Mouse (Mus musculus) embryo, embryonic 10.5 days (tissue): ENCODE measurements at regions not wholly inside any gene's neighbourhood (a gene's known extent, or its start where the extent isn't known, plus 50 kb on each side); places are given as distances from the start of the nearest gene placed in this dataset.
"Not testable (repeated sequence)": the region's sequence is repeated elsewhere in the genome, so short reads cannot be mapped to it uniquely, and the experiment has no call there.

ENCODE experiments used
- DNase-seq: peaks from one replicate; pipeline ENCODE4 v3.0.0-alpha.2; 2015; ENCODE audit warnings: low spot score

GRCm38 (mm10) chr13:107588399-107589002, 455.7 kb upstream of the Smim15 start:
- DNase-seq = no peak

DNA sequence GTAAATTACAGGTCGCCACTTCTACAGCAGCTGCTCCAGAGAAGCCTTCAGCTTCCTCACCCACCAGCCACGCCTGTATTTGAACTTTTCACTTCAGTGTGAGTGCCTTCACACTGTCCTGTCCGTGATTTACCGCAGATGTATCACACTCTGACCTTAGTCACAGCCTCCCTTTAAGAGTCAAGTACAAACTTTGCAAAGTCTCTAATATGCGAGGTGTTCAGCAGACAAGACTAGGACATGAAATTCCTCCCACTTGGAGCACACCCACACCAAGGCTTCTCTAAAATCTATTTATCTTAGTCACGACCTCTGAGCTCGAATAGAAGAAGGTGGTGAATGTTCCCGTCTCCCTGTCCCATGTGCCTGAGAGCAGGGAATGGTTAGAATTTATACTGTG, 456.6 kb upstream of the Smim15 start:
- no peak for DNase-seq

DNA sequence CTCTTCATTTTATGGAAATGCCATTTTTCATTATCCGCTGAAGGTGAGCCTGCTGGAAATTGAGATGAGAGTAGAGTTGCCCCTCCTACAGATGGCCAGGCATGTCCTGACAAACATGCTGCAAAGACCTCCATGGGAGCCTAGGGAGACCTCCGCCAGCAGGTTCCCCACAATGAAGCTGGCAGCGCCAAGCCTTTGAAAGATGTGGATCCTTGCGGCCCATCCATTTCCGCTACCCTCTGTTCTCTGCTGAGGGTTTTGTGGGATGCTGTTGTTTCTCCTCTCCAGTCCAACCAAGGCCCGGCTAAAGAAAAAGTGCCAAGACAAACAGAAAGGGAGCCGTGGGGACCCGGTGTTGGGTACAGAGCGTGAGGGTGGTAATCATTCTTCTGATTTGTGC, 458.3 kb upstream of the Smim15 start:
- no peak for DNase-seq

- DNase-seq = peak; percentile 43
Measured at GRCm38 (mm10) chr13:107585353-107585752, 458.9 kb upstream of the Smim15 start.

GRCm38 (mm10) chr13:107578968-107579367, 465.3 kb upstream of the Smim15 start:
- DNase-seq = no peak

- no peak for DNase-seq
Measured at GRCm38 (mm10) chr13:107577809-107578208, 466.4 kb upstream of the Smim15 start.

DNA sequence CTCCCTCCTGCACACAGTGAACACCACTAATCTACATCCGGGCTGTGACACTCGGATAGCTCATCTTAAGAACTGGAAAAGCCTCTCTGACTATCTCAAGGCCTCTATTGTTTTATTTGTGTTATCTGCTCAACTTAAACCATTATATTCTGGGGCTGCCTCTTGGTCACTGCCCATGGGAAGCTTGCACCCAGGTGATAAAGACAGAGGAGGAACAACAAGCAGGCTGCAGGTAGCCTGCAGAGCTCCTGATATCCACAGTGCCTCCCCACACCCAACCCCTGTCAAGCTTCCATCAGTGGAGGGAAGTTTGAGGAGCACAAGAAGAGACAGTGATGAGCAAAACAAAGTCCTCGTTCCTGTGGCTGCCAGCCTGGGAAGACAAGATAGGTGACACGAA, 467.0 kb upstream of the Smim15 start:
- DNase-seq = no peak

DNA sequence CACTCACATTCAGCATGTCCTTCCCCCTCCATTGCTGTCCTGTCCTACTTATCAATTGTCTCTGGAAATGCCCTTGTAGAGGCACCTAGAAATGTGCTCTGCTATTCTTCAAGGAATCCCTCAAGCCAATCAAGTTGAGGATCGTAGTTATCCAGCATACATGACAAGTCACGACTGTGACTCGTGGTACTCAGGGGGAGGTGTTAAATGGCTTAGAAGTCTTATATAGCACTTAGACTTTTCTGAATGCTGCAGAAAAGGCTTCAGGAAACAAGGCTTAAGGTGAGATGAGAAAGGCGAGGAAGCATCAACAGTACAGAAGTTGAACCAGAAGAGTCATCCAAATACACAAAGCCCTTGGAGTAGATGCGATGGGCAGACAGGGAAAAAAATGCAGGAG, 467.5 kb upstream of the Smim15 start:
- DNase-seq = no peak

DNA sequence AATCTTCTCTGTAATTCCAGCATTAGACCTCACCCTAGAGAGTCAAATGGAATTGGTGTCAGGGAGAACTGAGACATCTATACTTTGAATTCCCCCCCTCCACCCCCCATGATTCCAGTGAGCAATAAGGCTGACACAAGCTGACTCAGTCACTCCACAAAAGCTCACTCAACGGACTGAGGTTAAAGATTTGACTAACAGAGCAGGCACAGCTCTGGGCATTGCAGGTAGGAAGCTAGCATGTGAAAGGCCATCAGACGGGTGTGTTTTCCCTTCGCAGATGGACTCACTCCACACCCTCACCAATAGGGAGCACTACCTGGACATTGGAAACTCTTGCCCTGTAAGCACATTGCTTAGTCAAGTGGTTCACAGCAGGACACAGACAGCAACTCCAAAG, 469.2 kb upstream of the Smim15 start:
- no peak for DNase-seq

GRCm38 (mm10) chr13:107573499-107574355, 470.5 kb upstream of the Smim15 start:
- DNase-seq = no peak

DNA sequence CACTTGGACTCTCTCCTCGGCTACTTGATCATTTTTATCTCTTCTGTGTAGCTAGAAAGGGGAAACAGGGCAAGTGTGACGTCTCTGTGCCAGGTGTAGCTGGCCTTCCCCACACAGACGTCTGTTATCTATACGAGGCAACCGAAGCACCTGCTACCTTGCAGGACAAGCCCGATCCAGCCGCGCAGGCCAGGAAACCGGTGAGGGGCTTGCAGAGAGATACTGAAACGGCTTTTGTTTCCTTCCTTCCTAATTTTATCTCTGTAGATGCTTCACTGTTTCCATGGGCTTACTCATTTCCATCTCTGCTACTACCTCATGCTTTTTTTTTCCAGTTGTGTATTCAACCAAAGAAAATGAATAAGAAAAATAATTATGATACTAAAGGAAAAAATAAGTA, 472.7 kb upstream of the Smim15 start:
- DNase-seq = no peak

- DNase-seq = no peak
Measured at GRCm38 (mm10) chr13:107569477-107569876, 474.8 kb upstream of the Smim15 start.

- DNase-seq = no peak
Measured at GRCm38 (mm10) chr13:107568701-107569121, 475.5 kb upstream of the Smim15 start.

GRCm38 (mm10) chr13:107562463-107562862, 481.8 kb upstream of the Smim15 start:
- no peak for DNase-seq

DNA sequence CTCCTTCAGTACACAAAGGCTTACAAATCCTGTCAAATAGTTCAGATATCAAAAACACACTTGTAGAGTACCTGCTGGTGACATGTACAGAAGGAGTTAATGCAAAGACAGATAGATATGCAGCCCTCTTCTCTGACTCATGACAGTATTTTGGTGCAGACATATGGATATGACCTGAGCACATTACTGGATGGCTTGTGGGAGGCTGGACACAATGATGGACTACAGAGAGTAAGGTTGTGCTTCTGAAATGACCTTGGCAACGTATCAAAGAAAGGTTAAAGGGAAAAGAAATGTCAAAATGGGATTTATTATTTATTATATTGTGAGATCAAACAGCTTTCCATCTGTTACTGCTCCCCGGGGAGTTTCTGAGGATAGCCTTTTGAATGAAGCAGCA, 482.7 kb upstream of the Smim15 start:
- no peak for DNase-seq

DNA sequence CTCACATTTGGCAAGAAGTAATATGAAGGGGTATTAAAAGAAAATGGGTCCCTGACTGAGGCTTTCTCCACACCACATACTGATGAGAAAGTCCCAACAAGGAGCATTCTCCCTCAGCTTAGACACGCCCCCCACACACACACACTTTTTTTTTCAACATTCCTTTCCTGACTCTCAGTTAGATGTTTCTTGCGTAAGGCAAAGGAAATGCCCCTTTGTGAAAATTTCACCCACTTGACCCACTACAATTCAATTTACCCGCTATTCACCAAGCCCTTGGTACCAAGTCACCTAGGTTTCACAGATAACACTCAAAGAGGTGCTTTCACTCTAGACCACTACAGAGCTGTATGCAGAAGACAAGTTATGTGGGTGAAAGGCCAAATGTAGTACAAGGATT, 488.3 kb upstream of the Smim15 start:
- DNase-seq = no peak

DNA sequence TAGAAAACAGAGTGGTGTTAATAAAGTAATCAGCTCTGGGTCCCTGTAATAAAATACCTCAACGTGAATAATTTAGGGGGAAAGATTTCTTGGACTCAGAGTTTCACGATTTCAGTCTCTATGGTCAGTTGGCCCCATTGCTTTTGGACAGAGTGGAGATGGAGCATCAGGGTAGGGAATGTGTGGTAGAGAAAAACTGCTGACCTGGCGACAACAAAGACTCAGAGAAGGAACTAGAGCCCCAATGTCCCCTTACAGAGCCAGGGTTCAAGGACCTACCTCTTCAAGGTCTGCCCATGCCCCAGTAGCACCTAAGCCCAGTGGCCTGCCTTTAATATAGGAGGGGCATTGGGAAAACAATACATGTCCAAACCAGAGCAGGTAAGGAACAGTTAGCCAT, 490.2 kb upstream of the Smim15 start:
- DNase-seq = no peak

DNA sequence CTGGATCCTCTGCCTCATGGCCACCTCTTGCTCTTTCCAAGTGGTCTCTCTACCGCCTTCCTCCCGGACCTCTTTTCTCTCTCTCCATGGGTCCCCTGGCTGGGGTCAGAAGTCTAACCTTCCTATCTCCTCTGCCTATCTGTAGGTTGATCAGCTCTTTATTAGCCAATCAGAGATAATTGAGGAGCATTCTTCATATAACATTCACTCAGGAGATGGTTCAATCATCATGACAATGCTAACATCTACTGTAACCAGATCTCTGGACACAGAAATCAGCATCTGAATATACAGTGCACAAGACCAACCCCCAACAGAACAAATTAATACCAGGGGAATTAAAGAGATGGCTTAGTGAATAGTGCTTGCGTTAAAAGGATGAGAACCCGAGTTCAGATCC, 492.1 kb upstream of the Smim15 start:
- no peak for DNase-seq

GRCm38 (mm10) chr13:107549995-107550394, 494.3 kb upstream of the Smim15 start:
- not testable (repeated sequence) for DNase-seq

DNA sequence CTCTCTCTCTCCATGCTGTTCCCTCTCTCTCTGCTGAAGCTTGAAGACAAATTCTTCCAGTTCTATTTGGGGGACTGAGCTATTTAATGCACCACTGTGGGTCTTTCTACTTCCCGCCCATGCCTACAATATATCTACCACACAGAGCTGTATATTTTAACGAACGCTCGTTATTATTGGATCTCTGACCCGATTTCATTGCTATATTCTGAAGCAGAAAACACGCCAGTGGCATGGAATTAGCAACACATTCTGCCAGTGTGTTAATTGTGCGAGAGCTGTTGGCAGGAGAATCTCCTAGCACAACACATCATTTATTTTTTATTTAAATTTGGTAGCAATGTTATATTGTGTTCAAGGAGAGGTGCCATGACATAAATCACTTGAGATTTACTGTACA, 497.2 kb upstream of the Smim15 start:
- DNase-seq = no peak

- peak; percentile 46 for DNase-seq
Measured at GRCm38 (mm10) chr13:107546181-107546900, 497.9 kb upstream of the Smim15 start.

- DNase-seq = peak; percentile 82
Measured at GRCm38 (mm10) chr13:107541635-107541955, 502.7 kb upstream of the Smim15 start.
